Mouse (Mus musculus) limb, embryonic 11.5 days (tissue): ENCODE data around the gene Olfr984. TPM values are rescaled to one million over a fixed set of nuclear protein-coding genes. Genes with fewer than 3 reads are reported as not detected.

ENCODE experiments used
- ATAC-seq: fragments of 200-750 bp; cut with Nextera tagmentation; 2 replicates; pipeline ENCODE4 v1.8.0; 2017; ENCODE audit warnings: low read depth; ENCODE audit not compliant: insufficient number of reproducible peaks, low FRiP score, low TSS enrichment
- DNase-seq: peaks from one replicate; pipeline ENCODE4 v3.0.0-alpha.2; 2015; ENCODE audit warnings: low spot score
- H3K27ac ChIP-seq: fragments of 300-500 bp; sonication (generic); replicated peaks from 2 replicates; pipeline ENCODE4 v1.5.1; 2014; ENCODE audit warnings: low read depth, mild to moderate bottlenecking, low read length
- H3K27me3 ChIP-seq: fragments of 300-500 bp; sonication (generic); 2 replicates; pipeline ENCODE4 v1.6.1; 2014; ENCODE audit warnings: mild to moderate bottlenecking, low read length, mixed read lengths; ENCODE audit not compliant: control insufficient read depth, insufficient read depth
- H3K36me3 ChIP-seq: fragments of 300-500 bp; sonication (generic); 2 replicates; pipeline ENCODE4 v1.6.1; 2014; ENCODE audit warnings: mild to moderate bottlenecking, low read length, moderate library complexity, mixed read lengths; ENCODE audit not compliant: control insufficient read depth, insufficient read depth
- H3K4me1 ChIP-seq: fragments of 300-500 bp; sonication (generic); 2 replicates; pipeline ENCODE4 v1.6.1; 2014; ENCODE audit warnings: low read length, mixed read lengths; ENCODE audit not compliant: control insufficient read depth, insufficient read depth
- H3K4me2 ChIP-seq: fragments of 300-500 bp; sonication (generic); 2 replicates; pipeline ENCODE4 v1.6.1; 2014; ENCODE audit warnings: low read depth, mild to moderate bottlenecking, moderate library complexity; ENCODE audit not compliant: severe bottlenecking
- H3K4me3 ChIP-seq: fragments of 300-500 bp; sonication (generic); 2 replicates; pipeline ENCODE4 v1.5.1; 2014; ENCODE audit warnings: low read depth, low read length
- H3K9ac ChIP-seq: fragments of 300-500 bp; sonication (generic); 2 replicates; pipeline ENCODE4 v1.6.1; 2014; ENCODE audit warnings: mild to moderate bottlenecking, low read length
- H3K9me3 ChIP-seq: fragments of 300-500 bp; sonication (generic); 2 replicates; pipeline ENCODE4 v1.6.1; 2016; ENCODE audit warnings: low read length; ENCODE audit not compliant: control insufficient read depth
- WGBS: fragments of 180-500 bp; shearing (Covaris S2); extraction: QIAGEN DNeasy Blood & Tissue Kit; methylation state at CpG from one replicate; pipeline ENCODE4 v1.1.7; 2014; 5-methylcytosine and 5-hydroxymethylcytosine counted together
- polyA plus RNA-seq: library from polyadenylated mRNA; unstranded; fragments of >200 nt; fragmentation: Nextera tagmentation; extraction: Ambion mirVana; gene quantifications from 2 replicates; pipeline ENCODE4 v1.2.1, GENCODE M21; 2014

Gene Olfr984
- polyA plus RNA-seq, 1 experiment from 2014 or later, result not detected

- Histone ChIP-seq H3K27me3 (no peaks in the 10 kb centered on the region), H3K9me3 (no peaks in the 10 kb centered on the region), H3K9ac (no peak overlapping the region), H3K36me3 (no peaks in the 10 kb centered on the region), H3K4me3 (no peak overlapping the region), H3K27ac (no peak overlapping the region), H3K4me1 (no peaks in the 10 kb centered on the region), H3K4me2 (no peak overlapping the region)
- WGBS, result 64% methylated on average over 10 of the region's 10 CpGs
- DNase-seq, result no peak
- ATAC-seq, result no peak
These were observed 2.8 kb upstream of the Olfr984 start for GRCm38 (mm10) chr9:40116645-40117286.

- WGBS, result 62% methylated on average over 3 of the region's 3 CpGs
- ATAC-seq (no peak), DNase-seq (no peak)
- Histone ChIP-seq H3K9ac (no peak overlapping the region), H3K36me3 (no peaks in the 10 kb centered on the region), H3K9me3 (no peaks in the 10 kb centered on the region), H3K4me1 (no peaks in the 10 kb centered on the region), H3K4me2 (no peak overlapping the region), H3K27me3 (no peaks in the 10 kb centered on the region), H3K4me3 (no peak overlapping the region), H3K27ac (no peak overlapping the region)
These were observed 19.2 kb downstream of the Olfr984 start for GRCm38 (mm10) chr9:40094769-40095168.

DNA sequence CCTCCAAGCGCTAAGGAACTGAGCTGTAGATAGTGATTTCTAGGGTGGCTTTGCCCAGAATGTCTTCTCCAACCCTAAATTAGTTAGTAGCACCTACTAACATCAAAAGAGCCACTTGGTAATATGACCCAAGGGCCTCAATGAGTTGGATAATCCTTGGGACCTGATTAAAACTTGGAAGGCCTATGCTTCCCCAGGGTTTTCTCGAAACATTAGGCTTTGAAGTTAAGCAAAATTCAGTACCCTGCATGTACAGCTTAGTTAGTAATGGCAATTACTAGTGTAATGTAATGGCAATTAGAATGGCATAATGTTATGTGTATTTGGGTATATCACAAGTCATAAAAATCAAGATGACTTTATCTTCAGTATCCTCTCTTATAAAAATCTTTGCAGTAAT is 20.5 kb downstream of the Olfr984 start, which contains the start of gene Olfr983:
Gene Olfr983, minus strand, starts transcription at position 101 of the 400 bp plus-strand sequence.
- H3K9me3 ChIP-seq, result no peaks in the 10 kb centered on the region
- H3K27me3 ChIP-seq, result no peaks in the 10 kb centered on the region
- H3K4me2 ChIP-seq, result no peak within 1 kb of the TSS
- H3K36me3 ChIP-seq, result no peaks in the 10 kb centered on the region
- no peak for ATAC-seq
- H3K4me1 ChIP-seq, result no peaks in the 10 kb centered on the region
- no peak within 1 kb of the TSS for H3K4me3 ChIP-seq
- no peak for DNase-seq
- WGBS, result 89% methylated on average over 2 of the region's 2 CpGs
- H3K9ac ChIP-seq, result no peak within 1 kb of the TSS
- H3K27ac ChIP-seq, result no peak within 1 kb of the TSS

DNA sequence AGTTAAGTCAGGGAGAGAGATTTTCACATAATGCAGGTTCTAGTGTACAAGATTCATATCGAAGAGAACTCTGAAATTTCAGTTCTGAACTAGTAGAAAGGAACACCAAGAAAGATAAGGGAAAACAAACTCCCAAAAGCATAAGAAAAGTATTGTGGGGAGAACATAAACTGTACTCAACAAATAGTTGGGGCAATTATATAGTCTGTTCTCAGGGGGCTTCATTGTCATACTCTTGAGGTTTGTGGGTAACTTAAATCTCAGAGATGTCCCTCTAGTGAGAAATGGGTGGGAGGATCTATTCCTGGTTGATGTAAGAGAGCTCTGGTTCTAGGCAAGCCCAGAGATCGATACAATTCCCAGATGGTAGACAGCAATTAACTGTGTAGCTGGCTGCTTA is 40.5 kb downstream of the Olfr984 start, which contains the start of gene Olfr982:
Gene Olfr982, plus strand, starts transcription at position 301 of the 400 bp plus-strand sequence.
- Histone ChIP-seq H3K27me3 (no peaks in the 10 kb centered on the region), H3K4me2 (no peak within 1 kb of the TSS), H3K36me3 (no peaks in the 10 kb centered on the region), H3K4me1 (no peaks in the 10 kb centered on the region), H3K27ac (no peak within 1 kb of the TSS), H3K4me3 (no peak within 1 kb of the TSS), H3K9me3 (no peaks in the 10 kb centered on the region), H3K9ac (no peak within 1 kb of the TSS)
- 88% methylated on average over 2 of the region's 2 CpGs for WGBS
- DNase-seq, result no peak
- no peak for ATAC-seq

- DNase-seq (no peak), ATAC-seq (no peak)
- Histone ChIP-seq H3K4me3 (no peak overlapping the region), H3K9me3 (no peaks in the 10 kb centered on the region), H3K9ac (no peak overlapping the region), H3K4me2 (no peak overlapping the region), H3K36me3 (no peaks in the 10 kb centered on the region), H3K4me1 (no peaks in the 10 kb centered on the region), H3K27me3 (no peaks in the 10 kb centered on the region), H3K27ac (no peak overlapping the region)
- 87% methylated on average over 19 of the region's 19 CpGs for WGBS
These were observed 63.9 kb downstream of the Olfr984 start for GRCm38 (mm10) chr9:40050138-40050537.

Other genes with a start within 250 kb of the Olfr984 start
- not detected in 2 replicates for gene Olfr972, start 247.8 kb downstream of the Olfr984 start, polyA plus RNA-seq
- not detected in 2 replicates for gene Olfr229, start 206.9 kb downstream of the Olfr984 start, polyA plus RNA-seq
- gene Olfr974, start 176.7 kb downstream of the Olfr984 start, polyA plus RNA-seq, result not detected in 2 replicates
- 0.09 TPM in 1 of 2 replicates, not detected in the other for gene Olfr975, start 162.2 kb downstream of the Olfr984 start, polyA plus RNA-seq
- gene Olfr976, start 153.1 kb downstream of the Olfr984 start, polyA plus RNA-seq, result not detected in 2 replicates
- not detected in 2 replicates for gene Olfr978, start 122.1 kb downstream of the Olfr984 start, polyA plus RNA-seq
- gene Olfr979, start 110.7 kb downstream of the Olfr984 start, polyA plus RNA-seq, result not detected in 2 replicates
- gene Olfr980, start 104.6 kb downstream of the Olfr984 start, polyA plus RNA-seq, result not detected in 2 replicates
- gene Olfr981, start 92.7 kb downstream of the Olfr984 start, polyA plus RNA-seq, result not detected in 2 replicates
- not detected in 2 replicates for gene Olfr982, start 40.4 kb downstream of the Olfr984 start, polyA plus RNA-seq
- gene Olfr983, start 20.6 kb downstream of the Olfr984 start, polyA plus RNA-seq, result not detected in 2 replicates
- gene Olfr985, start 16.0 kb upstream of the Olfr984 start, polyA plus RNA-seq, result not detected in 2 replicates
- gene Tmem225, start 33.9 kb upstream of the Olfr984 start, polyA plus RNA-seq, result not detected in 2 replicates
- gene Olfr986, start 66.7 kb upstream of the Olfr984 start, polyA plus RNA-seq, result not detected in 2 replicates
- gene Zfp202, start 78.1 kb upstream of the Olfr984 start, polyA plus RNA-seq, result 6.2 and 7.9 TPM in 2 replicates
- 0.15 and 0.35 TPM in 2 replicates for gene Scn3b, start 155.0 kb upstream of the Olfr984 start, polyA plus RNA-seq